Mouse (Mus musculus) left cerebral cortex, postnatal 14 days (tissue): ENCODE data around the gene Gm5475. TPM values are rescaled to one million over a fixed set of nuclear protein-coding genes. Genes with fewer than 3 reads are reported as not detected.
"Not testable (repeated sequence)": the region's sequence is repeated elsewhere in the genome, so short reads cannot be mapped to it uniquely, and the experiment has no call there.

ENCODE experiments used
- DNase-seq, 2 experiments: peaks; one replicate each; pipeline ENCODE4 v3.0.0; 2021 to 2022; ENCODE audit warnings: low spot score in 2 of 2, mixed read lengths in 1 of 2
- intact Hi-C: fragments of 180-260 bp; cut with DNase I; formaldehyde crosslinking; loops from one replicate; pipeline ENCODE4 v1.15.1; 2025
- long read RNA-seq, 2 experiments: library from polyadenylated mRNA; stranded (forward); transcript quantifications; one replicate each; pipeline ENCODE4 v2.0.0; 2021
- total RNA-seq, 2 experiments: library from RNA; stranded (reverse); gene quantifications; 2 replicates each; pipeline ENCODE4 v1.2.3; 2021

Gene Gm5475
- under 1 TPM in 1 of 2 experiments, not detected in 1; 0.13 TPM for total RNA-seq
- long read RNA-seq, experiment 1, result 0 reads
- long read RNA-seq, experiment 2, result 0 reads

DNA sequence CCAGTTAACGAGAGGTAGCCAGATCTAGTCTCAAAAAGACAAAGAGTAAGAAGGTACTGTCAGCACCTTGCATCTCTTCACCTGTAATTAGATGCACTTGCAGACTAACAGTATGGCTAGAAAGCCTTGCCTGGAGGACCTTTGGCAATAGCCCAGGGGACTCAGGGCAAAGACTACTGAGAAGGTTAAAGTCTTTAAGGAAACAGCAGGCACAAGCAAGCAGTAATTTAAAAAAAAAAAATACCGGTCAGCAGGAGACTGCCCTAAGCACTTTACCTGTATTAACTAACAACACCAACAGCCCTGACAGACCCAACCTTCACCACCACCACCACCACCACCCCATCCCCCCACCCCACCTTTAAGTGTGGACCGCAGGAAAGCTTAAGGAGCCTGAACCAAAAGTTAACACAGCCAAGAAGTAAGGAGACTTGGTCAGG is at the start of gene Gm5475:
Gm5475 (plus strand) TSS at position 390 of the 440 bp plus-strand sequence.
- intact Hi-C loops, DNase-seq: not testable (repeated sequence)

DNA sequence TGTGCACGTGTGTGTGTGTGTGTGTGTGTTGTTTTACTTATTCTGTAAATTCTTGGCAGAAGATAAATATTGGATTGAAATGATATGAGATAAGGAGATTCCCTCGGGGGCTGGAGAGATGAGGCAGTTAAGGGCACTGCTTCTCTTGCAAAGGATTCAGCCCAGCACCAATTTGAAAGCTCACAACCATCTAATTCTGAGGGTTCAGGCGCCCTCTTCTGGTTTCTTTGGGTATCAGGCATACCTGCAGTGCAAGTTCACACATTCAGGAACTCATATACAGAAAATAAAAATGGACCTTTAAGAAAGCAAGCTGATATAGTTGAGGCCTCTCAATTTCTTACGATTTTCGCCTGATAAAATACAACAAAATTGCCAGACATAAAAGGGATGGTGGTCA is 46.9 kb upstream of the Gm5475 start:
- DNase-seq, result peak; percentile 84
- intact Hi-C loops, result loop anchor here (10.0 kb wide), 3 partner anchors 50 to 350 kb away; no protein-coding TSS in a partner anchor

DNA sequence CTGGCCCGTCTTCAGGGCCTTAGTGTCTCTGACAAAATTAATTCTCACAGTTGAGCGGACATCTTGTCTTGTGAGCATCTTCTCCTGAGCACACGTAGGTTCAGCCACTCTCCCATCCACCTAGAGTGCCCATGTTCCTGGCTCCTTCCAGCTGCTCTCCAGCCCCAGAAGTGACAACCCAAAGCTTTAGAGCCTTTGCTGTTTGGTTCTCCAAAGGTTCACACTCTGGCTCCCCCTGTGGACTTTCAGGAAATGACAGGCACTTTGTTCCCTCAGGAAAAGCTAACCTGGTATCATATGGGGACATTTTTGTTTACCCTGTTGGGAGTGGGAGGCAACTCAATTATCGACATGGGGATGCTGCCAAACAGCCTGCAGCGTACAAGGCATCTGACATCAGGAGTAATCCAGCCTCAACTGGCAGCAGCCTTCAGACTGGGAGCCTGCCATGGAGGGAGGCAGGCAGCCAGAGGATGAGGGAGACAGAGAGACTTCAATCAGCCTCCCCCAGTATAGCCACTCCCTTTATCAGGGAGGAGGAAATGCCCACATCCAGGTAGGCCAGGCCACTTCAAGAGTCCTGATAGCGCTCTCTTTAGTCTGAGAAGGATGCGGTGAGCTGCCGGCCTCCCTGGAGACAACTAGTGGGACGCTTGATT is 44.0 kb upstream of the Gm5475 start:
- peak in 1 of 2 experiments; percentile 33 for DNase-seq
- intact Hi-C loops, result loop anchor here (10.0 kb wide), 3 partner anchors 53 to 353 kb away; no protein-coding TSS in a partner anchor

DNA sequence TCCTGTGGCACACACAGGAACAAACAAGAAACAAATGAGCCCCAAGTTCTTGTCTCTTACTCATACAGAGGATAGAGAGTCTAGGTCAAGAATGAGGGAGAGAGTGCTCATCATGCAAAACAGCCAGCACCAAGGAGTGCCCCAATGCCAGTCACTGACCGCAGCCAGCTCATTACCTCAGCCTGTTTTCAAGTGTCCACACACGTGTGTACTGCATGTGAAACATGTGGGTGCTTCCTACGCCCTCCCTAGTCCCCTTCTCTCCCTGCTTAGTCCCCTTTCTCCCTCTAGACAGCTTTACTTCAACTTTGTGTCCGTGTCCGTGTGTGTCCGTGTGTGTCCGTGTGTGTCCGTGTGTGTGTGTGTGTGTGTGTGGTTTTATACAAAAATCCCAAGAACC is 42.3 kb upstream of the Gm5475 start:
- intact Hi-C loops, result loop anchor here (10.0 kb wide), 3 partner anchors 55 to 355 kb away; no protein-coding TSS in a partner anchor
- DNase-seq, result no peak

DNA sequence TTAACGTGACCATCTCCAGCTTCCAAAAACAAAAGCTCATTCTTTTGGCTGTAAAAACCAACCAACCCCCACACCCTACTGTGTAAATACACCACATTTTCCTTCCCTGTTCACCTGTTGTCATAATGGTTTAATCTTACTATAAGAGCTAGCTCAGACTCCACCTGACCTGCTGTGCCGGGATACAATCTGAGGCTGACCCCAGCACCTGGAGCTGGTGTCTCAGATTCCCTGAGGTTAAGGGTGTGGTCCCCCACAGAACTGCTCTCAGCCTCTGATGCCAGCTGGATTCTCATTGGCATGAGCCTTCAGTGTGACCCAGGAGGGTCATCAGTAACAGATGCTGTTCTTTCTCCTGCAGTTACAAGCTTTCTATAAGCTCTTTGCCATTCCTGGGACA is 41.8 kb upstream of the Gm5475 start:
- intact Hi-C loops, result no loop called here
- no peak for DNase-seq

DNA sequence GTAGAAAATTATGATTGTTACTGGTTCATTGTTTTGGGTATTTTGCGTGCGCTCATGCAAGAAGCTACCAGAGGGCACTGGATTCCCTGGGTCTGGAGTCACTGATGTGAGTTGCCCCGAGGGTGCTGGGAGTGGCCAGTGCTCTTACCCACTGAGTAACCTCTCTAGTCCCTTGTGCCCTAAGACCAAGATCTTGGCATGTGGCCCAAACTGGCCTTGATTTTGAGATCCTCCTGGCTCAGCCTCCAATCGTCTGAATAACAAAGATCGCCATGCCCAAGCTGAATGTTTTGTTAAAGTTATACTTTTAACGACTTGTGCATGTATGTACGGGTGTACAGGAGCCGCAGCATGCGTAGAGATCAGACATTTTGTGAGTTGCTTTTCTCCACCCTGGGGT is 36.2 kb upstream of the Gm5475 start:
- intact Hi-C loops, result no loop called here
- no peak for DNase-seq

DNA sequence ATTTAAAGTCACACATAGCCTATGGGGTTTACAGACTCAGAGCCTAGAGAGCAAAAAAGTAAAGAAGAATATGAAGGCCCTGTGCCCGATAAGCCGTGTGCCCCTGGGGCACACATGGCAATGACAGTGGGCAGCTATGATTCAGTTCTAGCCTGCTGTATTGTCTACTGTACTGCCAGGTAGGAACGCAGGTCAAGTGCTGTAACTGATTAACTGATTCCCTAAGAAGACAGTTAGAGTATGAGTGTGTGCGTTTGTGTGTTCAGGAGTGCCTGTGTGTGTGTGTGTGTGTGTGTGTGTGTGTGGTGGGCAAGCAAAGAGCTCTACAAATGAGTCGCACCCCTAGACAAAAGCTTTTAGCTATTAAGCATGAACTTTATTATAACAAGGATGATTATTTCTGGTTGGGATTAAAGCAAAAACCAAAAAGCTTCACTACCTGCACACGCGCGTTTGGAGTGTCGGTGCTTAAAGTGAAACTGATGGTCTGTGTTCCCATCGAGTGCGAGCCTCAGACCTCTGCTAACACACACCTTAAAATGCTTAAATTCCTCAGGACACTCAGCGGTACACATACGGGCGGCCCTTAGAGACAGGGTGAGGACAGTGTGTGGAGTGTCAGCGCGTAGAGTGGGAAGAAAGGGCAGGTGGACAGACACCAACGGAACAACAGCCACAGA is 34.3 kb upstream of the Gm5475 start:
- intact Hi-C loops, result no loop called here
- DNase-seq, result no peak

DNA sequence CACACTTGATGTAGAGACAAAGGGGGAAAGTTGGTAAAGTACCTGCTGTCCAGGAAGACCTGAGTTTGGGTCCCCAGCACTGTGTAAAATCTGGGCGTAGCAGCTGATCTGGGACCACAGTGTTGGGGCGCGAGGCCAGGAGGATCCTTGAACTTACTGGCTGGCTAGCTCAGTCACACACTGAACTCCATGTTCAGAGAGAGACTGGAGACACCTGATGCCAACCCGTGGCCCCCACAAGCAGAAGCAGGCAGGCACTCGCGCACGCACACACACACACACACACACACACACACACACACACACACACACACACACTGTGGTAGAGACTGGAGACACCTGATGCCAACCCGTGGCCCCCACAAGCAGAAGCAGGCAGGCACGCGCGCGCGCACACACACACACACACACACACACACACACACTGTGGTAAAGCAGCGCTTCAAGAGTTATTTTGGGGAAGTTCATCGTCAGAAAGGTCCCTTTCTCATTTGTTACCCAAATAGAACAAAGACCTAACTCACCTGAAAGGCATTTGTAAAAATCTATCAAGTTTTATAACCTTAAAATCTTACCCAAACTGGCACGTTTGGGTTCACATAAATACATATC is 33.6 kb upstream of the Gm5475 start:
- intact Hi-C loops, result no loop called here
- DNase-seq, result no peak

DNA sequence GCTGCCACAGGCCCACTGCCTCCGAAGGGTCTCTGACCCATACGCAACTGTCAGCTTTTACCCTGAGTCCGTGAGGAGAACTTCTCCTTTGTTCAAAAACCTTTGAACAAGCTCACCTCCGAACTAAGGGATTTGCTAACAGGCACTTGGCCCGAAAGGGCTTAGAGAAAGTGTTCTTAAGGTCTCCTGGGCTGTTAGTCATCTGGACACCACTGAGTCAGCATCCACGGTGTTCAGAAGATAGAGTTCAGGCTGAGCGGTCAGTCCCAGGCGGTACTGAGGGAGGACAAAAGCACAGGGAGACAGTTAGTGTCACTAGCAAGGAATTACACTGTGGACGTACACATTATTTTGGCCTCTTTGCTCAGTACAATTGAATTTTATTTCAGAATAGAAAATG is 33.1 kb upstream of the Gm5475 start:
- no peak for DNase-seq
- intact Hi-C loops, result no loop called here

DNA sequence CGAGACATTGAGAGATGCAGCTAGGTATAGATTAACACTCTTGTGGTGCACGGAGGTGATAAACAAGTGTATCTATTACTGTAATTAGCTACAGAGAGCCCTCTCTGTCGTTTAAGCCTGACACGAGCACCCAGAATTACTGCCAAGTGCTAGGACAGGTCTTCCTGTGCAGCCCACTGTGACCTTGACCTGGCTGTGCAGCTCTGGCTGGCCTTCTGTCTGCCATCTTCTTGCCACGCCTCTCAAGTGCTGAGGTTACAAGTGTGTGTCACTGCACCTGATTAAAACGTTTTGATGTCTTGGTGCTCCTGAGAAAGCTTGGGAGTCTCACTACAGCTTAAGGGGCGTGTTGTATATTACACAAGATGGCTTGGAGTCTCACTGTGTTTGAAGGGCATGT is 30.9 kb upstream of the Gm5475 start:
- intact Hi-C loops, result loop anchor here (10.0 kb wide), 1 partner anchor 64 kb away; no protein-coding TSS in a partner anchor
- DNase-seq, result no peak

DNA sequence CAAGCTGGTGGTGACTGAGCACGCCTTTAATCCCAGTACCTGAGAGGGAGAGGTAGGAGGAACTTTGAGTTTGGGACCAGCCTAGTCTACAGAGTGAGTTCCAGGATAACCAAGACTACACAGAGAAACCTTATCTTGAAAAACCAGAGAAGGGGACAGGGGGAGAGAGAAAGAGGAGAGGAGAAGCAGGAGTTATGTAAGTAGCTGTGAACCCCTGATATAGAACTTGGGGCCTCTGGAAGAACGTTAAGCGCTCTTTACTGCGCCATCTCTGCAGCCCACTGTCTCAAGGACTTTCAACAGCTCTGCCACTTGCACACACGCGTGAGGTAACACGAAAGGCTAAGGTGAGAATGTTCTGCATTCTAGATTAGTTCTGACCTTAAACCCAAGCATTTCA is 30.3 kb upstream of the Gm5475 start:
- intact Hi-C loops, result loop anchor here (10.0 kb wide), 1 partner anchor 63 kb away; no protein-coding TSS in a partner anchor

DNA sequence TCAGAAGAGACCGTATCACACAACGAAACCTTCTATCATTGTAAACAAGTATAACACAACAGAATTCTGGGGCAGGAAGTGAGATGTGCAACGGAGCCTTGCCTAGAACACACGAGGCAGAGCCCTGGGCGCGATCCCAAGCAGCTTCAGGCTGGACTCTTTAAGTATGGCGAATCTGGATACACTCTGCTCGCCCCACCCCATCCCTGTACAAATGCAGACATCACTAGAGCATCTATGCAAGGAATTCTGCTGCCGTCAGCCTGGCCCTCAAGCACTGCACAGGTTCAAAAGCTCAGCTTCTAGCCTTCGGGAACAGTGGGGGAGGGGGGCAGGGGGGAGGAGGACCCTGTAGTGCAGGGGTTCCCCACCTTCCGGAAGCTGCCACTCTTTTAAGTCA is 28.9 kb upstream of the Gm5475 start:
- intact Hi-C loops, result loop anchor here (10.0 kb wide), 1 partner anchor 62 kb away; no protein-coding TSS in a partner anchor
- DNase-seq, result no peak

More for the DNA sequence above, 30.3 kb upstream of the Gm5475 start:
- no peak for DNase-seq

DNA sequence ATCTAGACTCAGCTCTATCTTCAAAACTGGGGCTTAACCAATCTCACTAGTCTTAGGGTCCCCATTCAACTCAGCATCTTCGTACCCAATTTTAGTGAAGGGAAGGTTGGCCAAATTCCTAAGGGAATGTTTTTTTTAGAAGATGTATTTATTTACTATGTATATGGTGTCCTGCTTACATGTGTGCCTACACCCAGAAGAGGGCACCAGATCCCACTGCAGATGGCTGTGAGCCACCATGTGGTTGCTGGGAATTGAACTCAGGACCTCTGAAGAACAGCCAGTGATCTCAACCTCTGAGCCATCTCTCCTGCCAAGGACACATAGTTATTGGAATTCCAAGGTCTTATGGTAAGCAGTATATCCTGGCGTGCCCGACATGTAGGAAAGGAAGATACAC is 26.4 kb upstream of the Gm5475 start:
- no peak for DNase-seq
- intact Hi-C loops, result loop anchor here (10.0 kb wide), 1 partner anchor 59 kb away; no protein-coding TSS in a partner anchor

DNA sequence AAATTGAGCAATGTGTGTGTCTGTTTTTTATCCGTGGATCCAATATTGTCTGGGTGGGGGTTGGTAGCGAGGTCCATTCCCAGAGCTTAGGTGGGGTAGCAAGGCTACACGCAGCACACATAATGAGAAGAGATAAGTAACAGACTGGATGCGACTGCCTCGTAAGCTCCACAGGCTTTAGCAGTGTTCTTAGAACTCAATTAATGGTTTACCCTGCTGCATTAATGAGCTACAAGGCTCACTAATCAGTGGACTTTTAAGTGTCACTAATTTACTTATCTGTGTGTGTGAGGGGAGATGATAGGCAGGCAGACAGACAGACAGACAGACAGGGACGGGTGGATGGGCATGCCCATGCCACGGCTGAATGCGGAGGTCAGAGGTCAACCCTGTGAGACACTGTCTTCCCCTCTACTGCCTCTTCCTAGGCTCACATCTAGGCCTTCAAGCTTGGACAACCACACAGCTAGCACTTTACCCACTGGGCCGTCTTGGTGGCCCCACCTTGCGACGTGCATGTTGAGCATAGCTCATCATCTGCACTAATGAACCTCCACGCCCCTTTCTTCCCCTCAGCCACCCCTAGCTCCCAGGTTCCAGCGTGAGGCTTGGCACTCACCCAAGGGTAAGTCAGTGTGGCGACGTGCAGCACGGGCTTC is 21.2 kb upstream of the Gm5475 start:
- no peak for DNase-seq
- intact Hi-C loops, result no loop called here

DNA sequence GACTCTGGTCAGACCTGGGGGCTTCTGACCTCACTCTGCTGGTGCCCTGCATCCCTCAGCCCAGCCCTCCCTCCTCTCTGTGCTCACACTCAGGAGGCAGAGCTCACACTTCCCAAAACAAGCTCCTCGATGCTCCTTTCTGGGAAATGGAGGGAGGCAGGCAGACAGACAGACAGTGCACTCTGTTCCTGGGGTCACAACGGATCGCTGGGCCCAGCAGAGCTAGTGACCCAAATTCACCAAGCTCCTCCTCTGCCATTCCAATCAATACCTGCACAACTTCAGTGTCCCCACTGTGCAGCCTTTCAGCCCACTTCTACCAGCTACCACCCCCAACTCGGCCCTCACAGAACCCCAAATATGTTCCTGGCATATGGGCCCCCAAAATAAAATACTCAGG is 20.1 kb upstream of the Gm5475 start:
- no peak for DNase-seq
- intact Hi-C loops, result no loop called here

DNA sequence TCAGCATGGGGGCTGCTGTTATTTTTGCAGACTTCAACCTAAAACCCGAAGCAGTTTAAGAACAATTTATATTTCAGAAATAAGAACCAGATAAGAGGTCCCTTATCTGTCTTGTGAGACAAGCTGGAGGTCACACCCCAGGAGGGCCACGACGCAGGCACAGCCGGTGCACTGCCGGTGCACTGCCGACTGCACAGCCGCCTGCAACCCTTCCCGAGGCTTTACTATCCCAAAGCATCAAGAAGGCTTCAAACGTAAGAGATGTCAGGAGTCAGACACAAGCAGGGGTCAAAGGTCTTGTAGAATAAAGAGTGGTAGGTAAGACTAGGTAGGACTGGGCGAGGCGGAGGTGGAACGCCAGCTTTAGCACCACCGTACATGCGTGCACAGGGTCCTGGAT is 19.6 kb upstream of the Gm5475 start:
- no peak for DNase-seq
- intact Hi-C loops, result no loop called here

DNA sequence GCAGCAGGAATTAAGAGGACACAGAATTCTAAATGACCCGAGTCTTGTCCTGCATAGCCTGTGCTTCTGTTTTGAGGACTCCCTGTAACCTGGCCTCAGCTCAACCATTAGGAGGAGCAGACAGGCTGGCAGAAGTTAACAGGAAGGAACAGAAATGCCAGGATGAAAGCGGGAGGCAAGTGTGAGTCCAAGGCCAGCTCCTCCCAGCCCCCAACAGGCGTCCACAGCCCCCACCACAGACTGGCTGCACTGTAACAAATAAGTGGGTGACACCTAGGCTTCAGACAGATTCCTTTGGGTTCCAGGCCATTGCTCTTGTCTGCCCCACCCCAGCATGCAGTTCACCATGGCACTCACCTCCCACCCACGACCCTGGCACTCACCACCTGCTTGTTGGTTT is 19.1 kb upstream of the Gm5475 start:
- intact Hi-C loops, result no loop called here
- no peak for DNase-seq

DNA sequence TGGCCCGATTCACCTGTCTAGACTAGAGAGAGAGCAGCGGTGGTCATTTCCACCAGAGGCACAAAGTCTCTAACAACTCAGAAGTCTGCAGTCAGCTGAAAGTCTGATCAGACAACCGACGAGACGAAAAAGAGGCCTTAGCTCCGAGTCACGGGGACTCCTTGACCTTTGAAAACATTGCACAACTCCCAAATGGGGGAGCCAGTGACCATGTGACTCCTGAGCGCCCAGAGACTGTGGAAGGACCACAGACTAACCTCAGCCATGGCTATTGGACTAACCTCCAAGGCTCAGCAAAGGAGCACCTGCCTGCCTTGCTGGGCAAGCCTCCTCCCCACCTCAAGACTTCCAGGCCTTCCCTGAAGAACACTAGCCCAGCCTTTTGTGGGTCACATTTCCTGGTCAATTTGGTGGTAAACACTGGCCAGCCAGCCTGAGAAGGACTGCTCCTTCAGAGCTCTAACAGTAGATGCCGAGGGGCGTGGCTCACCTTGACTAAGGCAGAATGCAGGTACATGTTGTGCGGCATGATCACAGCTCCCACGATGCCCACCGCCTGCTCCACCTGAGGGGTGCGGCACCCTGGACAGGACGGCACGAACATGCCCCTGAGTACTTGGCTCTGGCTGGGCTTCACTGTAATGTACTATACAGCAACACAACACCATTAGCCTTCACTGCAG is 18.5 kb upstream of the Gm5475 start:
- intact Hi-C loops, result no loop called here

DNA sequence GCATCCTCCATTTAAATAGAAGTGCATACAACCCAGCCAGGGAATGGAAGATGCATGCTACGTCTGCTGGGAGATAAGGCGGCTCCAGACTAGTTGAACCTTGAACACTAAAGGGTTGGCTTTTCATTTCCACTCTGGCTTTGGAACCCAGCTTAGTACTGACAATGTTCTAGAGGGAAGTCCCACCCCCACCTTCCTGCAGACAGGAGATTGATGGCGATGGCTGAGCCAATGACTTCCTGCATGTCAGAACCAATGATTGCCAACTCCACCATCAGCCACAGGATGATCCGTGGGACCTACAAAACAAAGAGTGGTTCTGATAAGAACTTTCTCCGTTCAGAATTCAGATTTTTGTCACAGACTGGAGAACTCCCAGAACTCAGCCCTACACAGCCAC is 15.9 kb upstream of the Gm5475 start:
- no peak for DNase-seq
- intact Hi-C loops, result no loop called here

More for the DNA sequence above, 18.5 kb upstream of the Gm5475 start:
- no peak for DNase-seq
